Mouse (Mus musculus) right cerebral cortex, adult 2 months (tissue): ENCODE results near the gene P3h4.

Source experiments
- DNase-seq, 2 experiments: peaks; one replicate each; pipeline ENCODE4 v3.0.0; 2021 to 2022; ENCODE audit warnings: low spot score in 2 of 2

P3h4 gene

DNA sequence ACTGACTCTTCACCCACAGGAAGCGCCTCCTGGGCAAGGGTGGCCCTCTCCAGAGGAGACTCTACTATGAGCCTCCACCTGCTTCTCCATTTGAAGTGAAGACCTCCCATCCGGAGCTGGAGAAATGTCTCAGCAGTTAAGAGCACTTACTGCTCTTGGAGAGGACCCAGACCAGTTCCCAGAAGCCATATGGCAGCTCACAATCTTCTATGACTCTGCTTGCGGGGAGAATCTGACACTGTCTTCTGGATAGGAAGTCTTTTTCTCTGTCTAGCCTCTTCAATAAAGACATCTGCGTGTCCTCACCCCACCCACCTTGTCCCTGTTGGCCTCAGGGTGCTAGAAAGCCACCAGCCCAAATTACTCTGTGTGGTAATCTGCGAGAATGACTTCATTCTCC lies 21.7 kb downstream of the P3h4 start:
- no peak for DNase-seq

DNA sequence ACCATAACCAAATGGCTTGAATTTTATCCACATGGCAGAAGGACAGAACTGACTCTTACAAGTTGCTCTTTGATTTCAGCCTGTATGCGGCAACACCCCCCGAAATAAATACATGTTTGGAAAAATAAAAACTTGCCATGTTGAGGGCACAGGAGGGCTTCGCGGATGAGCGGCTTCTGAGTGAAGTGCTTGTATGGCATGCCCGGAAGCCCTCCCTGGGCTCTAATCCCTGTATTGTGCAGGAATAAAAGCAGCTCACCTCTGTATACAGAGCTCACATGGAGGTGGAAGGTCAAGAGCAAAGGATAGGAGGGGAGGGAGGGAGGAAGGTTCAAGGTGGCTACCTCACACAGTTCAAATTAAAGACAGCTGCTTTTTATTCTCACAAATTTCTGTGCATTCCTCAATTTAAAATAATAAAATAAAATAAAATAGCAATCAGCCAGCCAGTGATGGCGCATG lies 22.7 kb downstream of the P3h4 start:
- DNase-seq = no peak

DNA sequence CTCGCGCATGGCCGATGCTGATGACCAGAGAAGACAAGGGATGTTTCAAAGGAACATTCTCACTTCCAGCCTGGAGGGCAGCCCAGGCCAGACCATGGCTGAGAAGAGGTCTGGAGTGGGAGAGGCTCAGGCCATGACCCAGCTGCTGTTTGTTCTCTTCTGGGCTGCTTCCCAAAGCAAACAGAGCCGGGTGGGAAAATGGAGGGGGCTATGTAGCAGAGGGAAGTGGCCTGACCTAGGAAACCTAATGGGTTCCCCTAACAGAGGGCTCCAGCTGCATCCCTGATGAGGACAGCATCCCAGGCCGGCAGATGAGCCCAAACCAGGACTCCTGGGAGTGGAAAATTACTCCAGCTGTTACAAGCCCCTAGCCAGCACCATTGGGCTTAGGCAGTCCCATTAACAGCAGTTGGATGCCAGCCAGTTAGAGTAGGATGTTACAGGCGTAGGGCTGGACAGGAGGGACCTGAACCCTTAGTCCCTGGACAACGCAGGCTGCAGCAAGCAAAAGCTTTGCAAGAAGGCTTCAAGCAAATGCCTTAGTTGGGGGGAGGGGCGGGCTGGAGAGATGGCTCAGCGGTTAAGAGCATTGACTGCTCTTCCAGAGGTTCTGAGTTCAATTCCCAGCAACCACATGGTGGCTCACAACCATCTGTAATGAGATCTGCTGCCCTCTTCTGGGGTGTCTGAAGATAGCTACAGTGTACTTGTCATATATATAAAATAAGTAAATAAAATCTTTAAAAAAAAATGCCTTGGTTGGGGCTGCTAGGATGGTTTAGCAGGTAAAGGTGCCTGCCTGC lies 23.4 kb downstream of the P3h4 start:
- no peak for DNase-seq

DNA sequence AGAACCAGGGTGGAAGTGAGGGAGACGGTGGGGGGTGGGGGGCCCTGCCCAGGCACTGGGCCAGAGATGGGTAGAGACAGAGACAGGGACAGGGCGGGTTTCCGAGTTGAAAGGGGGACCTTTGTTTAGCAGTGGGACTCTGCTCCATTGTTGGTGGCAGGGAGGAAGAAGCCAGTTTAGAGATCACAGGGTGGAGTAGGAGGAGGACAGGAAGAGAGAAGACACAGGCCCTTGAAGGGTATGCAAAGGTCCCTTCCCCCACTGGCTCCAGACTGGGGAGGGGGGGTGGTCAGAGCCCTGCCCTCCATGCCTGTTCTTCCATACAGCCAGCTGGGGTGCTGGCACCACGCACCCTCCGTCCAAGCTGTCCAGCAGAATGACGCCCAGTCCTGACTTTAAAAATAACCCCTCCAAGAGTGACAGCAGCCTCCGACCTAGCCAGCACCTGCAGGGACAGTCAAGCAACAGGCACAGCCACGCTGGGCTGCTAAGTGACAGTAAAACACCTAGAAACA lies 24.6 kb downstream of the P3h4 start:
- no peak for DNase-seq

DNA sequence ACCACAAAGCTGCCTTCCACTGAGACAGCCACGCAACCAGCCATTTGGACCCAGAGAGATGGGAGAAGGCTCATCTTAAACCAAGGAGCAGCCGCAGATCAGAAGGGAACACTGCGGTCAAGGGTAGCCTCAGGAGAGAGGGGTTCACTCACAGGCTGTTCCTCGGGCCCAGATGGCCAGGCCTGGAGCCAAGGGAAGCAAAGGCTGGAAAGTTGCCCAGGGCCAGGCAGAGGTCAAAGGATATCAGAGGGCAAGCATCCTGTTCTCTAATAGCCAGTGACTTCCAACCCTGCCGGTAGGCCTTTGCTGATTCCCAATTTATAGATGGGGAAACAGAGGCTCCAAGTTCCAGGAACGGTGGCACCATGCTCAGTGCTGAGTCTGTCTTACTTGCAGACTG lies 26.0 kb downstream of the P3h4 start:
- no peak for DNase-seq

DNA sequence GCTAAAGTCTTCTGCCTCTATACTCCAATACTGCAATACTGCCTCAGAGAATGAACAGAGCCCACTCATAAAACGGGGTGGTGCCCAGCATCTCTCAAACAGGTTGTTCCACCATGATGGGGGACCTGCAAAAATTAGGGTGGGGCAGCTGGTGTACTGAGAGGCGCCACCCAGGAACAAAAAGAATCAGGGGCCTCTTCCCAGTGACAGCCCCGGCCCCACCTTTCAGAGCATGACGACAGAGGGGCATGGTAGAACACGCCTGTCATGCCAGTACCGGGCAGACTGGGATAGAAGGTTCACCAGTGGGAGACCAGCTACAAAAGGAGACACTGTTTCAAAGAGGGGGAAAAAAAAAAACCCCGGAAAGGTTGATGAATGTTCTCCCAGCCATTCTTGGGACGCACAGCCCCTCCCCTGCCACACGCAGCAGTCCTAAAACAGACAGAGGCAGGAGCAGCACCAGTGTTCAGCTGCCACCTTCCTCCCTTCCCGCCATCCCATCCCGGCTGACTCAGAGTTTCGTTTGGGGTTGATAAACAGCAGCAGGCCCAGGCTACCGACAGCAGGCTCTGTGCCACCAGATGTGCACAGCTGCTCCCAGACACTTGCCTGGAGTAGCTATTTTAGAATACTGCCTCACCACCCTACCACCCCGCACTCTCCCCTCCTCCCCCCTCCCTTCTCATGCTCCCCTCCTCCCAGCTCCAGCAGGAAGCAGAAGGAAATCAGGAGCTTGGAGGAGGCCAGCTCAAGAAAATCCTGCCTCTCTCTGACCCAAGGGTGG lies 26.9 kb downstream of the P3h4 start:
- DNase-seq = peak; percentile 35 to 55

DNA sequence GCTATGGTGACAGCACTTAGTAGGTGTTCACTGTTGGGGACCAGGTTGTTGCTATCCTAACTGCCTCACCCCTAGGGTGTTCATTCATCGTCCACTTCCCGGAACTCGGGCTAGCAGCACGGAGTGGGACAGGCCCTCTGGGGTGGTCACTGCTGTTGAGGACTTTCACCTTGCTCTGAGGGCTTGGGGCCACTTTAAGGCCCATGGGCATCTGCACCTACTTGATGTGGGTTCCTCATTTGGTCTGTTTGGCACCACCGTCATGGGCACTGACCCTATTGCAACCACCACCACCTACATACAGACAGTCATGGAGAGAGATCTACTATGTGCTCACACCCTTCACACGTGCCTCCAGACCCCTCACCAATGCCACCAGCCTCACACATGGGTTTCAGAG lies 27.5 kb downstream of the P3h4 start:
- DNase-seq = no peak

DNA sequence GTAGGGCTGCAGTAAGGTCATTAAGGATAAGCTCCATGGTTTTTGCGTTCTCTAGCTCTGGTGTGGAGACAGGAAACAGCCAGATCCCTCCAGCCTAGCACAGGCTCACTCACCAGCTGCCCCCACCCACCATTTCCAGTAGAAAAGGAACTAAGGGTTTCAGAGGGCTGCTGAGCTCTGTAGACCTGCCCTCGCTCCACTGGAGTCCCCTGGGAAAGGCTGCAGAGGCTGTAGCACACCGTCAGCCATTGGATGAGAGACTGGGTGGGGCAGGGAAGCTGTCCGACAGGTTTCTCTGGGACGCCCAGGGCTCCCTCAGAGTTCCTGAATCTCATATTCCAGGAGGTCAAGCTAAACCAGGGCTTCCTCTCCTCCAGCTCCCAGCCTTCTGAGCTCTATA lies 28.1 kb downstream of the P3h4 start:
- DNase-seq = no peak

DNA sequence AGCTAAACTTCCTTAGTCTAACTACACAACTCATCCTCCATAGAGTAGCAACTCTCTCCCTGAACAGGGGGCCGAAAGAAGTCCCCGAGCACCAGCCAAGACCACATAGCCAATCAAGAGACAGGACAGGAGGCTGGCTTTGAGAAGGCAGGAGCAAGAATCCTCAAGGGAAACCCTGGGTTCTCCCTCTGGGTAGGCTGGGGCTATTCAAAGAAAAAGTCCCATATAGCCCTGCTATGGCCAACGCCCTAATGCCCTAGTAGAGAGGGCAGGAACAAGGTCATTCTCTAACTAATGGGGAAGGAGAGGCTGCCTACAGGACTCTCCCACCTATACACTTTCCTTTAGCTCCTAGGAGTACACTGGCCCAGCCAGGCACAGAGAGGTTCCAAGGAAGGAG lies 29.6 kb downstream of the P3h4 start:
- DNase-seq = no peak

DNA sequence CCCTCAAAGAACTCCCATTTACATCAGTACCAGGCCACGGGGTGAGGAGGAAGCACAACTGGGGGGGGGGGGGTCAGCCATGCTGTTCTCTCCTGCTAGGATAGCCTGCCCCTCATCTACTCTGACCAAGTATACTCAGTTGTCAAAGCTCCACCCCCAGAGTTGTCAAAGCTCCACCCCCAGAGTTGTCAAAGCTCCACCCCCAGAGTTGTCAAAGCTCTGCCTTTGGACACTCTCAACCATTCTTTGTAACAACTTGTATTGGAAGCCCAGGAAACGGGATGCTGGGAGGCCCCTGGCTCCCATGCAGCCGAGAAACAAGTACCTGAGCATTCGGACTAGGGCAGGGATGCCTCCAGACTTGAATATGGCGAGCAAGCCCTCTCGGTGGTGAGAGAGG lies 32.0 kb downstream of the P3h4 start:
- DNase-seq = no peak

DNA sequence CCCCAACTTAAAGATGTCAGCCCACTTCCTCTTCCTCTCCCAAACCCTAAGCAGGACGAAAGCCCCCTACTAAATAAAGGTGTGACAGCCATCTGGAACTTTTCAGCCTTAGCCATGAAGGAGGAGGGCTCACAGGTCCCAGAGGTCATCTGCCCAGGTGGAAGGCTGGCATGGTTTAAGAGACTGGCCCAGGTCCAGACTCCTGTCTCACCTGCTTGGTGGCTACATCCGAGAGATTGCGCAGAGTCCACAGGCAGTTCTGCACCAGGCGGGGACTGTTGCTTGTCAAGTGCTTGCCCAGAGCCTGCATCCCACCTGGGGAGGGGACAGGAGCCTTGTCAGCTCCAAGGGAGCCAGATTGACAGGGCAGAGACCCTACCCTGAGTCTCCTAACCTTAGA lies 35.3 kb downstream of the P3h4 start:
- DNase-seq = no peak

DNA sequence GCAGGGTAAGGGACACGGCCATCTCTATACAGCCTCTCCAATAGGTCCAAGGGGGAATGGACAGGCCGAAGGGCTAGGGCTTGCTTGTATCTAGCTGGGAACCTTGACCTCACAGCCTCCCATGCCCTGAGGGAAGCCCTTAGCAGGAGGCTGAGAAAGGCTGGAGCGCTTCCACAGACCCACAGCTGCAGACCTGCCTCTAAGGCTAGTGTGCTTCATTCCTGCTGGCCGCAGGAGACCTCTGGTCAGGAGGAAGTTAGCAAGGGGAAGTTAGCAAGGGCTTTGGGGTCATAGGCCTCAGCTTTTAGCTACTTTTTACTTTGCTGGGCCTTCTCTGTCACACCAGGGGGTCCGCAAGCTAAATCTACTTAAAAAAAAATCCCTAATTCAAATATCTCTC lies 36.2 kb downstream of the P3h4 start:
- no peak for DNase-seq

DNA sequence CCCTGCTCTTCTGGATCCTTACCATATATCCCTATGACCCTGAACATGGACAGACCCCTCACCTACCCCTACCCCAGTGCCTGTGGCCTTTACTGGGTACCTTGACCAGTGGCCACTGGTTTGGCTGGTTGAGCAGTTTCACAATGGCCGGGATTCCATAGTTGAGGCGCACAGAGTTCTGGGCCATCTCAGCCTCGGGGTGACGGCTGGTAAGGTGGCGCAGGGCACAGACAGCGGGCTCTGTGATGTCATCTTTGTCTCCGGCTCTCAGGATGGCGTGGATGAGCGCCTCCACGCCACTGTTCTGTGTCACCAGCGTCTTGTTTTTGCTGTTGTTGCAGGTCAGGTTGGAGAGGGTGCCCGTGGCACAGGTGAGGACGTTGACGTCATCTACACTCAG lies 36.6 kb downstream of the P3h4 start:
- DNase-seq = no peak

DNA sequence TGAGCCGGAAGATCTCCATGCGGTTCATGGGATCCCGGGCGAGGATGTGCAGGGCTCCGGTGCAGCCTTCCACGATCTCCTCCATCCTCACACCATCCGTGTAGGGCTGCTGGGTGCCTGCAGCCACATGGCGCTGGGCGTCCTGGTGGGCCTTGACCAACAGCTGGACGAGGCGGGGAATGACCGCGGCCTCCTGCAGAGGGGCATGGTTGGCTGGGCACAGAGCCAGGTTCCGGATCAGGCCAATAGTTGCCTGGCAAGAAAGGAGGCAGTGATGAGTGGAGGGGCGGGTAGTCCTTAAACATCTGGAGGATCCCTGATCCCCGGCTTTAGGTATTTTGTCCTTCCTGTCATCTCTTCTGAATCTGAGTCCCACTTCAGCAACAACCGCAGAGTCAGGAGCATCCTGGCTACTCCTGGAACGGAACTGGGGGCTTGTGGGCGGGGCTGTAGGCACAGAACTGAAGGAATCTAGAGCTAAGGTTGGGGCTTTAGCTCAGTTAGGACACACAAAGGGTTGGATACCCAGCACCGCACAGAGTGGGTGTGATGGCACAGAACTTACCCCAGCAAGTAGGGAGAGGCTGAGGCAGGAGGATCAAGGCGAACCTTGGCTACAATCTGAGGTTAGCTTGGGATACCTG lies 37.8 kb downstream of the P3h4 start:
- DNase-seq = no peak

DNA sequence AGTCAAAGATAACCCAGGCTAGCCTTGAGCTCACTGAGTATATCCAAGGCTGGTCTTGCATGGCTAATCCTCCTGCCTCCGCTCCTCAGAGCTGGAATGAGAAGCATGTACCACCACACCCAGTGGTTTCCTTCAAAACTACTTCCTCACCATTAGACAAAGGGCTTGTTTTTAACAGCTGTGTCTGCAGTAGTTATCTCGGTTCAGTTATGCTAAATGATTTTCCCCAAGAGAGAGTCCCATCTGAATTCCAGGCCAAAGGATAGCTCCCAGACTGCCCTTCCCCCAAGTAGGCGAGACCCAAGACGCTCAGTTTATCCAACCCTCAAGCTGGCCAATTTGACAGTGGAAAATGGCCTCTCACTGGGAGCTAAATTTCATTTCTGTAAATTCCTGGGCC lies 38.6 kb downstream of the P3h4 start:
- DNase-seq = no peak

DNA sequence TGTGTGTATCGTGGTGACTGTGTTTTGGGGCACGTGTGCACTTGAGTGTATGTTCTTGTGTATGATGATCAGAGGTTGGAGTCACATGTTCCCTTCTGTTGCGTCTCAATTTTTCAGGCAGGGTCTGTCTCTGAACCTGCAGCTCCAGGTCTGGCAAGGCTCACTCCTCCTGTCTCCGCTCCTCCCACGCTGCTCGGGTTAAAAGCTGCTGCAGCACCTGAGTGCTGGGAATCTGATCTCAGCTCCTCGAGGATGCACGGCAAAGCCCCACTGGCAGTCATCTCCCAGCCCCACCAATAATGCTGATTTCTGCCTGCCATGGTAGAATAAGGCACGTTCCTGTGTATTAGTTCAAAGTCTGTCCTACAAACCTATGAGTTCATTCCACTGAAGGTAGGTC lies 39.5 kb downstream of the P3h4 start:
- DNase-seq = no peak

DNA sequence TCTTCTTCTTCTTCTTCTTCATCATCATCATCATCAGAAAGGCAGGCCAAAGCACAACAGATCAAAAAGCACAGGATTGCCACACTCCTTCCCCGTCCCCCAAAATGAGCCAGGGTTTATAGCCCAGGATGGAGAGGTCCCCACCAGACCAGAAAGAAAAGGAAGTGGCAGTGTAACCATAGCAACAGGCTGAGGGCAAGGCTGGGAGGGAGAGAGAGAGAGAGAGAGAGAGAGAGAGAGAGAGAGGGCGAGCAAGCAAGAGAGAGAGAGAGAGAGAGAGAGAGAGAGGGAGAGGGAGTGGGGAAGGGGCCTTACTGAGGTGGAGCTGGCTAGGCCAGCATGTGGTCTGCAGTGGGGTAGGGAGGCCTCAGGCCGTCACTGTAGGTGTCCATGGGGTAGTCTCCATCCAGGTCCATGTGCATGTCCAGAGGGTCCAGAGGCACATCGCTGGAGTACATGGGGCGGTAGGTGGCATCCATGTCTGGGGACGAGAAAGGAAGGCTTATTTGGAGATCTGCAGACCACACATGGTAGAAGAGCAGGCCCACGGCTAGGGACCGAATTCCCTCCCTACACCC lies 42.6 kb downstream of the P3h4 start:
- no peak for DNase-seq

DNA sequence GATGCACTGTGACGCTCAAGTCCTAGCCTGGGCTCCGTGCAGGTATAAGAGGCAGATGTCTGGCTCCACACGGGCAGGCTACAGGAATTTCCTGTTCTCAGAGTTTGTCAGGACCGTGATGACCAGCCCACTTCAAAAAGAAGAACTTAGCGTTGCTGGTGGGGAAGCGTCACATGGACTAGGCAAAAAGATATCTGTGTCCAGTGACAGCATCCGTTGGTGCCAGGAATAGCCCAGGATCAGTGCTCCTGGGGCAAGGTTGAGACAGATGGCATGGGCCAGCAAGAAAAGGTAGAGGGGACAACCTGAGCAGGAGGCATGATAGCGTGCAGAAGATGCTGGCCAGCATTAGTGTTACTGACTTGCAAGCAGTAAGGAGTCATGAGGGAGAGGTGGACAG lies 44.8 kb downstream of the P3h4 start:
- DNase-seq = no peak

DNA sequence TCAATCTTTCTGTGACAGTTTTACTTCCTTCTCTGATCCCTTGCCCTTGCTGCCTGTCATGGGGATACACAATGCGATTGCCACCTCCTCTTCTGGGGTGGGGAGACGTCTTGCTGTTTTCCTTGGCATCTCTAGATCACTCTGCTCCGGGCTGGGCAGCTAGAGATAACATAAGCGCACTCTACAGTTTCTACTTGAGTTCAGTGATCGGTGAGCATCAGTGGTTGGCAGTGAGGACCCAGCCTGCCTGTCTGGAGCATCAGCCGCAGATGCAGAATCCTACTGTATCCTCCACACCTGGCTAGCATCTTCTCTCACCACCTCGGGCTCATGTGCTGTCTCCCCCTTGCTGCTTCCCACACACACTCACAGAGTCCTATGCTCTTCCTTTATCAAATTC lies 45.5 kb downstream of the P3h4 start:
- DNase-seq = no peak

DNA sequence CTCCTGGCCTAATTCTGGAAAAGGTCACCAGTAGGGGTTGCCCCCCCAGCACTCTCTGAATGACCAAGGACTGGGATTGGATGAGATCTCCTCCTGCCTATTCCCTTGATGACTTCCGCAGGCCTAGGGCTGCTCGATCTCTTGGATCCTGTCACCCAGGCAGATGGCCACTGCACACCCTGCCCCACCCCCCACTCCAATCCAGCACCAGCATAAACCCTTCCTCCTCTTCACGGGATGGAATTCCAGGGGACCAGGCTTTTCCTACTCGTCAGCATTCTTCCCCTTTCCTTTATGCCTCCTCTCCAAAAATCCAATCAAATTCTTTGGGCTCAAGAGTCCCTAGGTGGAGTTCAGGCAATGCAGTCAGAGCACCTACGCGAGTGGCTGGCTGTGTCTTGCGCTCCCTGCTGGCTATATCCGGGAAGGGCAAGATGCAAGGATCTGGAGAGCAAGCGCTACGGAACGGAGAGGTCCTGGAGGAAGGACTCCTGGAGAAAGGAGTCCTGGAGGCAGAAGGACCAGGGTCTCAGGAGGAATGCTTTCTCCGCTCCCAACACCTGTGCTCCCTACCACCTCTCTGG lies 51.6 kb downstream of the P3h4 start:
- DNase-seq = peak; percentile 70 to 73

DNA sequence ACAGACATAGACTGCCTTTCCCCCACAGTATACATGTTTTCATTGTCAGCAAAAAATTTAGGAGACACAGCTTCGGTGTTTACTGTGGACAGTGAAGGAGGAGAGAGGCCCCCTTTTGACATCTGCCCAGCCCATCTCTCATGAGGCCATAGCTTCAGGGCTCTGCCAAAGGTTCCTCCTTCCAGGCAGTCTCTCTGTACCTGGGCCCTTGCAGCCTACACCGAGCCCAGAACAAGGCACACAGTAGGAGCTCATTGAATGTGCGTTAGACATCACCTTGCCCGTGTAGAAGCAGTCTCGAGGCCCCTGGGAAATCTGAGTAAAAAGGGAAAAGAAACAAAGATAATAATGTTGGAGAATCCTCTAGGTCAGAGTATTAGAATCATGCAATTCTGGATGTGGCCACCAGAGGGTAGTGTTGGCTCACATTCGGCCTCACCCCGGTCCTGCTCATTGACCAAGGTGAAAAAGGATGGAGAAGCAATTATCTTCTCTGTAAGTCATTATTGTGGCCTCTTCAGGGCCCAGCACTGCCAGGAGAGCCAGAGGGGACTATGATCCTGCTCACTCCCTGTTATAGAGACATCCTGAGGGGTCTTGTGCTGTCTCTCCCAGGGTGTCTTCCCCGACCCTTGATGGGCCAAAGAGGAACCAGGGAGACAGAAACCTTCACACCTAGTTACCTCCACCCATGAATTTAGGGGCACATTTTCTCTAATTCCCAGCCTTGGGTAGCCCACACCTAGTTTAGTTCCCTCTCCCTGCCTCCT lies 52.2 kb downstream of the P3h4 start:
- DNase-seq = peak; percentile 85 to 88
